Mouse (Mus musculus) stomach, embryonic 14.5 days (tissue): ENCODE results near the gene Rragd. TPM values are rescaled to one million over a fixed set of nuclear protein-coding genes. Genes with fewer than 3 reads are reported as not detected.

ENCODE experiments used
- ATAC-seq: fragments of 200-750 bp; cut with Nextera tagmentation; 2 replicates; pipeline ENCODE4 v1.8.0; 2017; ENCODE audit warnings: low read depth, moderate TSS enrichment; ENCODE audit not compliant: insufficient number of reproducible peaks, insufficient read depth, low FRiP score
- H3K27ac ChIP-seq: fragments of 300-500 bp; sonication (generic); 2 replicates; pipeline ENCODE4 v1.5.1; 2014; ENCODE audit warnings: mild to moderate bottlenecking, low read length, moderate library complexity, mixed read lengths
- H3K27me3 ChIP-seq: fragments of 300-500 bp; sonication (generic); 2 replicates; pipeline ENCODE4 v1.6.1; 2014; ENCODE audit warnings: low read length, control low read depth, mixed read lengths; ENCODE audit not compliant: control insufficient read depth, insufficient read depth
- H3K36me3 ChIP-seq: fragments of 300-500 bp; sonication (generic); 2 replicates; pipeline ENCODE4 v1.6.1; 2014; ENCODE audit warnings: mild to moderate bottlenecking, control low read depth, low read length, moderate library complexity, mixed read lengths; ENCODE audit not compliant: control insufficient read depth, insufficient read depth
- H3K4me1 ChIP-seq: fragments of 300-500 bp; sonication (generic); 2 replicates; pipeline ENCODE4 v1.6.1; 2014; ENCODE audit warnings: low read length, control low read depth, mixed read lengths; ENCODE audit not compliant: control insufficient read depth, insufficient read depth
- H3K4me2 ChIP-seq: fragments of 300-500 bp; sonication (generic); replicated peaks from 2 replicates; pipeline ENCODE4 v1.6.1; 2014; ENCODE audit warnings: low read depth, low read length, control low read depth
- H3K4me3 ChIP-seq: fragments of 300-500 bp; sonication (generic); 2 replicates; pipeline ENCODE4 v1.5.1; 2014; ENCODE audit warnings: low read depth, low read length, control low read depth
- H3K9ac ChIP-seq: fragments of 300-500 bp; sonication (generic); replicated peaks from 2 replicates; pipeline ENCODE4 v1.6.1; 2014; ENCODE audit warnings: low read depth, mild to moderate bottlenecking, control low read depth, low read length, moderate library complexity, mixed read lengths
- H3K9me3 ChIP-seq: fragments of 300-500 bp; sonication (generic); 2 replicates; pipeline ENCODE4 v1.6.1; 2016; ENCODE audit warnings: low read depth, low read length, control low read depth; ENCODE audit not compliant: control insufficient read depth
- WGBS: fragments of 180-500 bp; shearing (Covaris S2); extraction: QIAGEN DNeasy Blood & Tissue Kit; methylation state at CpG from one replicate; pipeline ENCODE4 v1.1.7; 2014; 5-methylcytosine and 5-hydroxymethylcytosine counted together
- polyA plus RNA-seq: library from polyadenylated mRNA; unstranded; fragments of >200 nt; fragmentation: Nextera tagmentation; extraction: Ambion mirVana; gene quantifications from 2 replicates; pipeline ENCODE4 v1.2.1, GENCODE M21; 2014

Rragd gene
- polyA plus RNA-seq, 1 experiment from 2014 or later: 7.1 TPM

DNA sequence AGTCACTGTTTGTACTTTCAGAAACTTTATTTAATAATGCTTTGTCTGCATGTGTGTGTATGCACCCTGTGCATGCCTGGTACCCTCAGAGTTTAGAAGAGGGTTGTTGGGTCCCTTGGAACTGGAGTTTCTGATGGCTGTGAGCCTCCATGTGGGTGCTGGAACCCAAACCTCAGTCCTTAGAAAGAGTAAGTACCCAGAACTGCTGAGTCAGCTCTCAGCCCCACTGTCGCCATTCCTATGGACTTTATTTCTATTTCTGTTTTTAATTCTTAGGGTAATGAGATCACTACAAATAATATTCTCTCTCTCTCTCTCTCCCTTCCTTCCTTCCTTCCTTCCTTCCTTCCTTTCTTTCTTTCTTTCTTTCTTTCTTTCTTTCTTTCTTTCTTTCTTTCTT lies 27.2 kb downstream of the Rragd start:
- Histone ChIP-seq H3K27me3 (no peaks in the 10 kb centered on the region), H3K9ac (no peak overlapping the region), H3K36me3 (no peaks in the 10 kb centered on the region), H3K4me3 (no peak overlapping the region), H3K4me1 (no peaks in the 10 kb centered on the region), H3K9me3 (no peaks in the 10 kb centered on the region), H3K4me2 (no peak overlapping the region), H3K27ac (no peak overlapping the region)
- 93% methylated on average over 1 of the region's 1 CpGs for WGBS
- no peak for ATAC-seq

DNA sequence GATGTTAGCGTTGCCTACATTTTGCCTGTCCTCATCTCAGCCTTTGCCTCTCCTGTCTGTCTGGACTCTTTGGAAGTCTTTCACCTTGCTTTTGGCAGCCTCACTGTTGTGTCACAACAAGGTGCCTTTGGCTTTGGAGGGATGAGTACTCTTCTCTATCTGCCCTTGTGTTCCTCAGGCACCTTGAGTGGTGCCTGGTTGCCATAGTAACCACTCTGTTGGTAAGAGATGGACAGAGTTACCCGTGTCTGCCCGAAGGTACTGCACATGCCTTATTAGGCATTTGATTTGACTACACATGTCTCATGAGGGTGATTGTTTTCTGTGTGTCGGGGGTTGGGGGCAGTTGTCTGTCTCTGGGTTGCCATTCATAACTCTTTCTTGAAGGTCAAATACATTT lies 29.6 kb downstream of the Rragd start:
- H3K9ac ChIP-seq: no peak overlapping the region
- H3K4me3 ChIP-seq: no peak overlapping the region
- H3K9me3 ChIP-seq: no peaks in the 10 kb centered on the region
- no peak for ATAC-seq
- 89% methylated on average over 4 of the region's 4 CpGs for WGBS
- no peaks in the 10 kb centered on the region for H3K27me3 ChIP-seq
- H3K27ac ChIP-seq: no peak overlapping the region
- H3K4me2 ChIP-seq: no peak overlapping the region
- H3K4me1 ChIP-seq: no peaks in the 10 kb centered on the region
- H3K36me3 ChIP-seq: no peaks in the 10 kb centered on the region

DNA sequence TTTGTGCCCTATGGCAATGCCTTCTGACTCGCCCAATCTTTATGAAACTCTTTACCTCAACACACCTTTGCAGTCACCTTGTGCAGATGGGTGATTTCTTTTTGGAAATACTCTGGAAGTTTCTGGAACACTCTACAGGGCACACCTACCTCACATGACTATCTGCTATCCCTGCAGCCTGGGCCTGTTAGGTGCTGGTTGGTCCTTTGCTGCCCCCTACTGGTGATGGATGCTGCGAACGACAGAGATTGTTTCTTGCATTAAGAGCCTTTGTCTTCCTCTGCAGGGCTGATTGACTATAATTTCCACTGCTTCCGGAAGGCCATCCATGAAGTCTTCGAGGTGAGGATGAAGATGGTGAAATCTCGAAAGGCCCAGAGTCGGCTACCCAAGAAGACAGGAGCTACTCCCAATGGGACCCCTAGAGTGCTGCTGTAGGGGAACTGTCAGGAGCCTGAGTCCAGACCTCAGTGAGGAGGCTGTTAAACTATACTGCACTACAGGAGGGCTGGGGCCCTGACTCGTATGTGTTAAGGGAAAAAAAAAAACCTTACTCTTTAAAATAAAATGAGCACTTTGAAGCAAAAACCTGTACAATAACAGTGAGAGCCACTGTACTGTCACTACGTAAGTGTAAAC lies 35.6 kb downstream of the Rragd start:
- no peak overlapping the region for H3K4me2 ChIP-seq
- ATAC-seq: peak; percentile 76
- H3K27me3 ChIP-seq: no peaks in the 10 kb centered on the region
- H3K36me3 ChIP-seq: no peaks in the 10 kb centered on the region
- no peak overlapping the region for H3K9ac ChIP-seq
- H3K4me1 ChIP-seq: no peaks in the 10 kb centered on the region
- WGBS: 53% methylated on average over 9 of the region's 9 CpGs
- H3K4me3 ChIP-seq: no peak overlapping the region
- no peaks in the 10 kb centered on the region for H3K9me3 ChIP-seq
- H3K27ac ChIP-seq: no peak overlapping the region

DNA sequence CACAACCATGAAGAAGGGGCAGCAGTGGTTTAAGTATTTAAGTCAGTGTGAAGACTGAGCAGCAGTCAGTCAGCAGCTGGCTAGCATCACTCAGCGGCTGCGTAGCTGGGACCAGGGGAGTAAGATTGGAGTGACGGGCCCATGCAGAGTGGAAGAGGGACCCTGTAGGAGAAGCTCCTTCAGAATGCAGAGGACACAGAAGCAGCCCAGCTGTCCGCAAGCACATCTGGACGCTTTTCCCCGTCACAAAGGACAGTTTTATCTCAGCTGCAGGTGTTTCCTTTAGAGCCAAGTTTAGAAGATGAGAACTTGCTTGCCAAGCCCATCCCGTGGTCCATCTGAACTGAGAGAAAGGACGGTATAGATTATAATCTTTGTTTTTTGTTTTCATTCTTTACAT lies 41.6 kb downstream of the Rragd start:
- WGBS: 61% methylated on average over 8 of the region's 8 CpGs
- Histone ChIP-seq H3K4me2 (no peak overlapping the region), H3K36me3 (0 out of 2 replicates have a peak, but pooled peaks cover 3% of the 10 kb centered on the region), H3K9me3 (no peaks in the 10 kb centered on the region), H3K4me3 (no peak overlapping the region), H3K27me3 (no peaks in the 10 kb centered on the region), H3K4me1 (no peaks in the 10 kb centered on the region), H3K9ac (no peak overlapping the region), H3K27ac (no peak overlapping the region)
- no peak for ATAC-seq

DNA sequence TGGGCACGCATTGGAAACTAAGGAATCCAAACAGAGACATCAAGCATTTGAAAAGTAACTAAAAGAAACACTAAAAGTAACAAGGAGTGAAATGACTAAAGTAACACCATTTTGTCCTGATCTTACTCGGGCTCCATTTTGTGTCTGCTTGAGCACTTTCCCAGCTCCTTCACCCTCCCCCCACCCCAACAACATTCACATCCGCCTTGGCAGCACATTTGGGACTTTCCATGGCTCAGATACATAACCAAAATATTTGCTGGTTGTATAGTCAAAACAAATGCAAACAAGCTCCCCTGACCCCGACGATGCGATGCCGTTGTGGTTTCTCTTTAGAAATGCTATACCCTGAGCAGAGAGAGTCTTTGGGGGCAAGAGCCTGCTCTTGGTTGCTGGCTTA lies 46.3 kb downstream of the Rragd start:
- H3K27me3 ChIP-seq: no peaks in the 10 kb centered on the region
- no peak overlapping the region for H3K27ac ChIP-seq
- ATAC-seq: no peak
- no peak overlapping the region for H3K4me2 ChIP-seq
- 0 out of 2 replicates have a peak, but pooled peaks cover 3% of the 10 kb centered on the region for H3K36me3 ChIP-seq
- H3K9ac ChIP-seq: no peak overlapping the region
- no peaks in the 10 kb centered on the region for H3K9me3 ChIP-seq
- no peak overlapping the region for H3K4me3 ChIP-seq
- 90% methylated on average over 7 of the region's 7 CpGs for WGBS
- H3K4me1 ChIP-seq: peaks cover 2% of the 10 kb centered on the region; the same call in 1 of the 2 replicates

DNA sequence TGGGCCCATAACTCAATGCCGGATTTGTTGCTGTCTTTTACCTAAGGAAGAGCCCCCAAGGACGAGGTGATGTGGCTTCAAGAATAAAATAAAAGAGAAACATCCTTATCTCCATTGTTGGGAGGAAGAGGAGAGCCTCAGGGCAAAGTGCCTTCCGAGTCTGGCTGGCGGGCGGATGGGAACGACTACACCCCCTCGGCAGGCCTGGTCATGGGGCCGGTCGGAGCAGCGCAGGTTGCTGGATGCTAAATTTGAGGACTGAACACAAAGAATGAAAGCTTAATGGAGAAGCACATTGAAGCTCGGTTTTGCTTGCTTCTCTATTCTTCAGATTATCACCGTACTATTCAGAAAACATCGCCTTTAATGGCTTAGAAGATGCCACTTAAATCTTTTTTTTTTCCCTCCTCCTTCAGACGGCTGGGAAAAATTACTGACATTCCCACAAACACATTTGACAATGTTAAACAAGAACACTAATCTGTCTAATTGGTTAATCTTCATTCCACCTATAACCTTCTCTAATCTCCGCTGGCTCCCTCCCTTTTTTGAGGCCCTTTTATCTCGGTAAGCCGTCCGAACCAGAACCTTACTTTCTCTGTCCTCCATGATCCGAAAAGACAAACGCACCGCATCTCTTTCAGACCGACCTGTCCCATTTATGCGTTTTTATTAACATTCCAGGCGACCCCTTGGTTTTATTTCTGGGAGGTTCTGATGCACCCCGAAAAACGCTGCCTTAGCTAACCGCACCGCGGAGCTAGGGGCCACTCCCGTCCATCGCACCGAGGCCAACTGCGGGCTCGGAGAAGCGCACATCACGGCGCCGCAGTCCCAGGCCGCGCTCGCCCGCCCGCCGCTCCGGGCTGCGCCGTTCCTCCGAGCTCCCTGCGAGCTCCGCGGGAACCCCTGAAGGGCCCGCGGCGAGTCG lies 47.7 kb downstream of the Rragd start:
- 2% methylated on average over 55 of the region's 55 CpGs for WGBS
- Histone ChIP-seq H3K27me3 (no peaks in the 10 kb centered on the region), H3K9ac (peak overlapping the region; percentile 88), H3K4me2 (peak overlapping the region; percentile 69), H3K9me3 (peaks cover 2% of the 10 kb centered on the region; the same call in 1 of the 2 replicates), H3K27ac (peak overlapping the region; percentile 94), H3K4me3 (peak overlapping the region; percentile 84), H3K4me1 (peaks cover 2% of the 10 kb centered on the region; the same call in 1 of the 2 replicates), H3K36me3 (0 out of 2 replicates have a peak, but pooled peaks cover 3% of the 10 kb centered on the region)
- ATAC-seq: no peak

DNA sequence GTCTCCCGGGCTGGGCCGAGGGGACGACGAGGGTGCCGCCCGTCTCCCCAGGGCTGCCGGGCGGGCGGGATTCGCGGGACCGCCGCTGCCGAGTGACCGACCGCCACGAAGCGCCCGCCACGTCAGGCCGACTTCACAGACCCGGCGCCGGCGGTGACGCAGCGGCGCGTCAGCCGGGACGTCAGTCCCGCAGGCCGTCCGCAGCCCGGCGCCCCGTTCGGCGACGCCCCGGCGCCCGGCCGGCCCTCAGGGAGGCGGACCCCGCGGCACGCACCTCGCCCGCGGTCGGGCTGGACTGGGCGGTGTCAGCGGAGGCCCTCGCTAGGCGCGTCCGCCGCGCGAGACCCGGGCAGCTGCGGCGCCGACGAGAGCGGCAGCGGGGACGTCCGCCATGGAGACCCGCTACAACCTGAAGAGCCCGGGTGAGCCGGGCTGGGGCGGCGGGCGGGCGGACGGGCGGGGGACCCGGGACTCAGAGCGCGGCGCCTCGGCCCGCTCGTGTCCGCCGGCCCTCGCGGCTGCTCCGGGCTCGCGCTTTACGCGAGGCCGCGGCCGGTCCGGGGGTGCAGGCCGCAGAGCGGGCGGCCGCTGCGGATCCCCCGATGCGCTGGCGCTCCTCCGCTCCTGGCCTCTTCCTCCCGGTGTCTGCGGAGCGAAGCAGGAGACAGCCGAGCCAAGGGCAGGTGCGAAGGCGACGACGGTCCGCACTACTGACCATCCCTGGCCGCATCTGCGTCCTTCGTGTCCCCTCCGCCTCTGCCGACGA lies 48.5 kb downstream of the Rragd start, which contains the start of gene Ube2j1:
TSS of gene Ube2j1 (plus strand) at position 222 of the 766 bp plus-strand sequence.
- WGBS: under 1% methylated on average over 83 of the region's 123 CpGs
- Histone ChIP-seq H3K9me3 (peaks cover 4% of the 10 kb centered on the region; the same call in 1 of the 2 replicates), H3K27ac (peak within 1 kb of the TSS; percentile 94), H3K36me3 (0 out of 2 replicates have a peak, but pooled peaks cover 3% of the 10 kb centered on the region), H3K4me3 (peak within 1 kb of the TSS; percentile 84), H3K4me1 (peaks cover 2% of the 10 kb centered on the region; the same call in 1 of the 2 replicates), H3K9ac (peak within 1 kb of the TSS; percentile 88), H3K27me3 (no peaks in the 10 kb centered on the region), H3K4me2 (peak within 1 kb of the TSS; percentile 69)
- ATAC-seq: peak; percentile 98

DNA sequence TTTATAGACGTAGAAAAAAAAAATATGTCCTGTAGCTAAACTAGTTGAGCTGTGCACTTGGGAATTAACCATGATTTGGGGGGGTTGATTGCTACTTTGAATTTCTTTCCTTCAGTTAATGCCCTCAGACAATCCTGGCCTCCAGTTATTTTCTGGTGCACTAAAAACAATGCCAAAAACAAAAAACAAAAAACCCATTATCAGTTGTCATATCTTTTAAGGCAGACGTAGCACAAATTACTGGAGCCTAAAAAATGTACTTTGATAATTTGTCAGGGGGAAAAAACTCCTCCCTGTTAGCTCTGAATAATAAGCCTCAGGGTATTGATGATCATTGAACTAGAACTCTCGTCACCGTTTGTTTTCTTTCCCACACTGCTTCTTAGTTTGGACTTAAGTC lies 49.2 kb downstream of the Rragd start:
- Histone ChIP-seq H3K4me2 (peak overlapping the region; percentile 69), H3K36me3 (0 out of 2 replicates have a peak, but pooled peaks cover 6% of the 10 kb centered on the region), H3K9me3 (peaks cover 4% of the 10 kb centered on the region; the same call in 1 of the 2 replicates), H3K27me3 (no peaks in the 10 kb centered on the region), H3K4me1 (peaks cover 2% of the 10 kb centered on the region; the same call in 1 of the 2 replicates), H3K27ac (peak overlapping the region; percentile 94), H3K9ac (peak overlapping the region; percentile 88), H3K4me3 (peak overlapping the region; percentile 84)
- no peak for ATAC-seq
- WGBS: 16% methylated on average over 4 of the region's 4 CpGs
